Mouse (Mus musculus) forebrain, postnatal 0 days (tissue): Measurements from ENCODE around the gene Gm49358. TPM values are rescaled to one million over a fixed set of nuclear protein-coding genes. Genes with fewer than 3 reads are reported as not detected.
A peak's percentile ranks its signal among the peaks of the same experiment; 100 is the strongest.

ENCODE experiments used
- ATAC-seq: fragments of 200-750 bp; cut with Nextera tagmentation; 2 replicates; pipeline ENCODE4 v1.8.0; 2017; ENCODE audit warnings: mild to moderate bottlenecking, moderate library complexity
- DNase-seq: peaks from one replicate; pipeline ENCODE4 v3.0.0-alpha.2; 2015
- H3K27ac ChIP-seq: fragments of 300-500 bp; sonication (generic); 2 replicates; pipeline ENCODE4 v1.5.1; 2014; ENCODE audit warnings: low read depth, mild to moderate bottlenecking, antibody characterized with exemption, low read length, moderate library complexity, mixed read lengths
- H3K27me3 ChIP-seq: fragments of 300-500 bp; sonication (generic); 2 replicates; pipeline ENCODE4 v1.6.1; 2014; ENCODE audit warnings: mild to moderate bottlenecking, low read length, mixed read lengths; ENCODE audit not compliant: insufficient read depth
- H3K36me3 ChIP-seq: fragments of 300-500 bp; sonication (generic); 2 replicates; pipeline ENCODE4 v1.6.1; 2014; ENCODE audit warnings: mild to moderate bottlenecking, moderate library complexity; ENCODE audit not compliant: insufficient read depth
- H3K4me1 ChIP-seq: fragments of 300-500 bp; sonication (generic); 2 replicates; pipeline ENCODE4 v1.6.1; 2014; ENCODE audit warnings: antibody characterized with exemption; ENCODE audit not compliant: insufficient read depth
- H3K4me2 ChIP-seq: fragments of 300-500 bp; sonication (generic); 2 replicates; pipeline ENCODE4 v1.6.1; 2014; ENCODE audit warnings: low read depth, mild to moderate bottlenecking, moderate library complexity
- H3K4me3 ChIP-seq: fragments of 300-500 bp; sonication (generic); 2 replicates; pipeline ENCODE4 v1.5.1; 2014; ENCODE audit warnings: low read depth, low read length, mixed read lengths
- H3K9ac ChIP-seq: fragments of 300-500 bp; sonication (generic); 2 replicates; pipeline ENCODE4 v1.6.1; 2014; ENCODE audit warnings: mild to moderate bottlenecking
- H3K9me3 ChIP-seq: fragments of 300-500 bp; sonication (generic); 2 replicates; pipeline ENCODE4 v1.6.1; 2016; ENCODE audit warnings: low read length
- CTCF ChIP-seq: sonication (generic); IDR thresholded peaks from 2 replicates; pipeline ENCODE4 v1.5.1; 2016; ENCODE audit warnings: antibody characterized with exemption, control low read depth, low read depth
- WGBS: fragments of 180-500 bp; shearing (Covaris S2); extraction: QIAGEN DNeasy Blood & Tissue Kit; methylation state at CpG from one replicate; pipeline ENCODE4 v1.1.7; 2014; 5-methylcytosine and 5-hydroxymethylcytosine counted together
- polyA plus RNA-seq: library from polyadenylated mRNA; unstranded; fragments of >200 nt; fragmentation: Nextera tagmentation; extraction: Ambion mirVana; gene quantifications from 2 replicates; pipeline ENCODE4 v1.2.1, GENCODE M21; 2015
- total RNA-seq: library from RNA; depleted of rRNA; stranded (reverse); fragments of >200 nt; gene quantifications from 2 replicates; pipeline ENCODE4 v1.2.3, GENCODE M21; 2014

Gene Gm49358
- total and polyA plus RNA-seq, 2 experiments from 2014 or later = 14.7 TPM; not detected in 1

DNA sequence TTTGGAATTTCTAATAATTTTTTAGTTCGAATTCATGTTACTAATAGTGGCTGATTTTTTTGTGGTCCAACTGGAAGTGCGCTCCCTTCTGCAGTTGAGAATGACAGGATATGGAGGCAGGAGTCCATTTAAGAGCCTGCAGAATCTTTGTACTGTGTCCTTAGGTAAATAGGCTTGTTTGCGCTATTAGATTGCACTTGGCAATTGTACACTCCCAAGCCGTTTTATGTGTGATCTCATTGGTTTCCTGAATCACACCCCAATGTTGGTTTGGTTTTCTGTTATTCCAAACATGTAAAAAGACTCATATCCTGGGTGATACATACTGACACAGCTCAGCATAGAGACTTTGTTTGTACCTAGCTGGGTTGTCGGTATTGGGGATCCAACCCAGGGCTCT is 19.8 kb downstream of the Gm49358 start:
- DNase-seq (no peak), ATAC-seq (no peak)
- Histone ChIP-seq H3K4me2 (no peak overlapping the region), H3K4me1 (no peaks in the 10 kb centered on the region), H3K9me3 (no peaks in the 10 kb centered on the region), H3K36me3 (no peaks in the 10 kb centered on the region), H3K27ac (no peak overlapping the region), H3K4me3 (no peak overlapping the region), H3K9ac (no peak overlapping the region), H3K27me3 (no peaks in the 10 kb centered on the region)
- 75% methylated on average over 5 of the region's 5 CpGs for WGBS
- no peak for TF ChIP-seq CTCF

DNA sequence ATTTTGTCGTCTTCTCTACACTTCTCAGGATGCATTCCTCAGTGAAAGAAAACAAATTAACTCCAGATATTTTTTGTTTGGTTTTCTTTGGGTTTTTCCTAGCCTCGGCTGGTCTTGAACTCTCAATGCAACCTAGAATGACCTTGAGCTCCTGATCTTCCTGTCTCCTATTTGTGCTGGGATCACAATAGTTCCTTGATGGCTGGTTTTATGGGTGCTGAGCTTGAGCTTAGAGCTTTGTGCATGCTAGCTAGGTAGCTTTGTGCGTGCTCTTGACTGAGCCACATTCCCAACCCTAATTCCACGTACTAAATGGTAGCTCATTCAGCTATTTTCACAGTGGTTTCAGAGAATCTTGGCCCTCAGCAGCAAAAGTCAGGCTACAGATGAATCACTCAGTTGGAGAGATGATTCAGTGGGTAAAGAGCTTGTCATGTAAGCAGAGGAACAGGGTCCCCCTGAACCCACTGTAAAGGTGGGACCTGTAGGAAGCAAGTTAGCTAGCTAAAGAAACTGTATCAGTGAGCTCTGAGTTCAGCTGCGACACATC is 20.4 kb downstream of the Gm49358 start:
- ATAC-seq (no peak), DNase-seq (no peak)
- Histone ChIP-seq H3K4me1 (no peaks in the 10 kb centered on the region), H3K27ac (no peak overlapping the region), H3K9me3 (no peaks in the 10 kb centered on the region), H3K9ac (no peak overlapping the region), H3K4me3 (no peak overlapping the region), H3K27me3 (no peaks in the 10 kb centered on the region), H3K4me2 (no peak overlapping the region), H3K36me3 (no peaks in the 10 kb centered on the region)
- WGBS = 83% methylated on average over 5 of the region's 5 CpGs
- no peak for TF ChIP-seq CTCF

DNA sequence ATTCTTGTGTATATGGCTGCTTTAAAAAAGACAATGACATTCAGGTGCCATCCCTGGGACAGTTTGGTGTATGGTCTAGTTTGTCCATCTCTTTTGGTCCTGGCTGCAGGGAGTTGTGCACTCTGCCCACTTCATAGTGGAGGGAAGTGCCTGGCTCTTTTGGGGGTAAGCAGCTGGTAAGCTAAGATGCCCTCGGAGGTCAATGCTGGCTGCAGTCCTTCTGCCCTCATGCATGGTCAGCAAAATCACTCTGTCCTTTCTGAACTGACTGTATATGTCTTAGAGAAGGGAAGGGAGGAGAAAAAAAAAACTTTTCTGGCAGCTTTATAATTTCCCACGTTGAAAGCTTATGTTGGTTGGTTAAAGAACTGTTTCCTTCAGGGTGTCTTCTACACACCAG is 21.6 kb downstream of the Gm49358 start:
- H3K27me3 ChIP-seq = no peaks in the 10 kb centered on the region
- H3K27ac ChIP-seq = no peak overlapping the region
- no peak overlapping the region for H3K4me2 ChIP-seq
- H3K36me3 ChIP-seq = no peaks in the 10 kb centered on the region
- no peak for DNase-seq
- TF ChIP-seq CTCF = no peak
- no peak overlapping the region for H3K9ac ChIP-seq
- H3K4me3 ChIP-seq = no peak overlapping the region
- H3K9me3 ChIP-seq = no peaks in the 10 kb centered on the region
- 67% methylated on average over 2 of the region's 2 CpGs for WGBS
- no peaks in the 10 kb centered on the region for H3K4me1 ChIP-seq
- no peak for ATAC-seq

DNA sequence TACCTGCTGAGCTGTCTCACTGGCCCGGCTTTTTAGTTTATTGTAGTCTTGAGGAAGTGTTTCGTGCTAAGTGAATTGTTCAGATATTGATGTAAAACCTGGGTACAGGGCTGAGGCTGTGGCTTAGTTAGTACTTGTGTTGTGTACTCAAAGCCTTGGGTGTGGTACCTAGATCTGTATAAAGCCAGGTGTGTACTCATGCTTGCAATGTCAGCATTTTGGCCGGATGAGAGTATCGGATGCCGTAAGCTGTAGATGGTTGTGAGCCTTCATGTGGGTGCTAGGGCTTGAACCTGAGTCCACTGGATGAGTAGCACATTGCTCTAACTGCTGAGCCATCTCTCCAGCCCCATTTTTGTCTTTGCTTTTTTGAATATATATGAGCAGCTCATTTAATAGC is 22.3 kb downstream of the Gm49358 start:
- H3K9ac ChIP-seq = no peak overlapping the region
- H3K4me3 ChIP-seq = no peak overlapping the region
- H3K27me3 ChIP-seq = no peaks in the 10 kb centered on the region
- H3K4me1 ChIP-seq = no peaks in the 10 kb centered on the region
- 97% methylated on average over 5 of the region's 5 CpGs for WGBS
- no peak for DNase-seq
- H3K27ac ChIP-seq = no peak overlapping the region
- no peak overlapping the region for H3K4me2 ChIP-seq
- no peaks in the 10 kb centered on the region for H3K9me3 ChIP-seq
- no peak for ATAC-seq
- H3K36me3 ChIP-seq = no peaks in the 10 kb centered on the region
- TF ChIP-seq CTCF = no peak

DNA sequence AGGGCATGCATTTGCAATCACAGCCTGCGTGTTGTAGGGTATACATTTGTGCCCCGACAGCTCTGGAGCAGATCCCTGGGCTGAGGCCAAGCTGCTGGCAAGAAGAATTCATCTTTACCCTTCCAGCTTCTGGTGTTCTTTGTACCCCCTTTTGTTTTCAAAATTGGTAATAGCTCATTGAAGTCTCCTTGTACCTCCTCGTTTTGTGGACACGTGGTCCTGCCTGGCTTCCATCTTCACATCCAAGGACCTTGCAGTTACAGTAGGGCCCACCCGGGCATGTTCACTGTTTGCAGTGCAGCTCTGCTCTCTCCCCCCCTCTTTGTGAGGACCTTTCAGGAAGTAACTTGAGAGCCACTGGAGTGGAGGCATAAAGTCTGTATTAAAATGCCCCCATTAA is 24.4 kb downstream of the Gm49358 start:
- H3K4me3 ChIP-seq = no peak overlapping the region
- TF ChIP-seq CTCF = no peak
- no peaks in the 10 kb centered on the region for H3K27me3 ChIP-seq
- H3K9ac ChIP-seq = no peak overlapping the region
- H3K4me2 ChIP-seq = no peak overlapping the region
- no peak overlapping the region for H3K27ac ChIP-seq
- no peaks in the 10 kb centered on the region; the same call in 1 of the 2 replicates for H3K4me1 ChIP-seq
- no peaks in the 10 kb centered on the region for H3K36me3 ChIP-seq
- H3K9me3 ChIP-seq = no peaks in the 10 kb centered on the region
- 21% methylated on average over 5 of the region's 5 CpGs for WGBS
- ATAC-seq (no peak), DNase-seq (no peak)

DNA sequence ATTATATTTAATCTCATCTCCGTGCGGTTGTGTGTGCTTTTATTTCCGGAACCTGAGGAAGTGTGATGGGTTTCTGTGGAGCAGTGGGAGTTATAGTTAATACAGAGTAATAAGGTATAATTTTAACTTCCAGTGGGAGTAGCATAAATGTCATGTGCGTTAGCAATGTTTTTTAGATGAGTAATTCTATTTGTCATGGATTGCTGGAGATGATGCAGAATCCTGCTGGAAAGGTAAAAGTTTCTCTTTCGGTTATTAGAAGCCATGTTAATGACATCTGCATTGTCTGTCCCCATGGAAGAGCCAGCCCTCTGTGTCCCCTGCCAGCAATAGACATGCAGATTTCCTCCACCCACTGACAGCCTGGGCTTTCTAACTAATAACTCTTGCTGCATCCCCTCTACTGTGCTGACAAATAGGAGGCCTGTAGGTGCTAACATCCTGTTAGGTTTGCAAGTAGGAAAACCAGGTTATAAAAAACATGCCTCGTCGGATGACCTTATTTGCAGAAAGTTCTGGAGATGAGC is 25.4 kb downstream of the Gm49358 start:
- no peak for DNase-seq
- 78% methylated on average over 7 of the region's 7 CpGs for WGBS

DNA sequence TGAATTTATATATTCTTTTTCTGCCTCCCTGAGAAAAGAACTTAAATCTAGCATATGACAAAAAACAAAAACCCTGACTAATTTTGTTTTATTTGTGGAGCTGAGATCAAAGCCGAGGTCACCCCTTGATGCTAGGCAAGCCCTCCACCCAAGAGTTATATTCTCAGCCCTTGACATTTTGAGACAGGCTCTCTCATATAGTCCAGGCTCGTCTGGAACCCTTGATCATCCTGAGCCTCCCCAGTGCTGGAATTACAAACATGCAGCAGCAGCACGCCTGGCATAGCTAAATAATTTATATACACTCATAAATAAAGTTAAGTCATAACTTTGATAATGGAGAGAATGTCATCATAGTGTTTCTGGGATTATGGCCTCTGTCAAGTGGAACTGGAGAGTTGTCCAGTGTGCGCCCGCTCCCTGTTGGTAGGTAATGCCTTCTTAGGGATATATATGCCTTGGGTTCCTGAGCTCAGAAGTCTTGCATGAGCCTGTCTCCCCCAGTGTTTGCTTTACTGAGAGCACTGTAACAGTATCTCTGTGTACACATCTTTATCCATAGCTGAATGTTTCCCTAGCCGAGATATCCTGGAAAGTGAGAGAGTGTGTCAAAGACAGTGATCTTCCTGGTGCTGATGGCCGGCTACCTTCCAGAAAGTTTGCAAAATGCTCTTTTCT is 27.9 kb downstream of the Gm49358 start:
- no peak for ATAC-seq
- no peak overlapping the region for H3K27ac ChIP-seq
- WGBS = 88% methylated on average over 7 of the region's 7 CpGs

More for the DNA sequence above, 25.4 kb downstream of the Gm49358 start:
- H3K4me3 ChIP-seq = no peak overlapping the region
- peak; percentile 53; the same call in 1 of the 2 replicates for ATAC-seq
- H3K27ac ChIP-seq = no peak overlapping the region
- no peak overlapping the region for H3K4me2 ChIP-seq
- H3K36me3 ChIP-seq = no peaks in the 10 kb centered on the region
- H3K4me1 ChIP-seq = no peaks in the 10 kb centered on the region; the same call in 1 of the 2 replicates
- H3K9ac ChIP-seq = no peak overlapping the region
- H3K27me3 ChIP-seq = no peaks in the 10 kb centered on the region
- no peak for TF ChIP-seq CTCF
- H3K9me3 ChIP-seq = no peaks in the 10 kb centered on the region

More for the DNA sequence above, 27.9 kb downstream of the Gm49358 start:
- H3K9me3 ChIP-seq = no peaks in the 10 kb centered on the region
- no peak for TF ChIP-seq CTCF
- H3K27me3 ChIP-seq = no peaks in the 10 kb centered on the region
- DNase-seq = no peak
- H3K4me2 ChIP-seq = no peak overlapping the region
- no peak overlapping the region for H3K9ac ChIP-seq
- no peaks in the 10 kb centered on the region for H3K36me3 ChIP-seq
- H3K4me3 ChIP-seq = no peak overlapping the region
- H3K4me1 ChIP-seq = no peaks in the 10 kb centered on the region; the same call in 1 of the 2 replicates
